Mouse (Mus musculus) layer of hippocampus, adult 2 months (tissue): Measurements from ENCODE around the gene Crybb3. TPM values are rescaled to one million over a fixed set of nuclear protein-coding genes. Genes with fewer than 3 reads are reported as not detected.
"Not testable (repeated sequence)": the region's sequence is repeated elsewhere in the genome, so short reads cannot be mapped to it uniquely, and the experiment has no call there.

Experiments
- DNase-seq, 2 experiments: peaks; one replicate each; pipeline ENCODE4 v3.0.0; 2022; ENCODE audit warnings: low spot score in 2 of 2
- H3K27ac ChIP-seq: fragments of 200-600 bp; 2 replicates; pipeline ENCODE4 v1.8.1; 2022
- H3K4me3 ChIP-seq: fragments of 200-600 bp; 2 replicates; pipeline ENCODE4 v1.8.1; 2022; ENCODE audit warnings: mild to moderate bottlenecking
- CTCF ChIP-seq: fragments of 200-600 bp; conservative IDR thresholded peaks from 2 replicates; pipeline ENCODE4 v1.8.1; 2022; ENCODE audit warnings: antibody characterized with exemption, mild to moderate bottlenecking, moderate library complexity
- total RNA-seq, 2 experiments: library from RNA; stranded (reverse); gene quantifications; 2 replicates each; pipeline ENCODE4 v1.2.3; 2021

Gene Crybb3
- total RNA-seq, 2 experiments from 2014 or later: 3.8 to 4.2 TPM

GRCm38 (mm10) chr5:113114264-113115225, 33.2 kb upstream of the Crybb3 start:
- DNase-seq: no peak
- no peak for TF ChIP-seq CTCF
- H3K27ac ChIP-seq: peak overlapping the region; percentile 71

GRCm38 (mm10) chr5:113113120-113113519, 31.7 kb upstream of the Crybb3 start:
- no peak for TF ChIP-seq CTCF
- Histone ChIP-seq H3K4me3 (no peak overlapping the region), H3K27ac (0 out of 2 replicates have a peak overlapping the region, but pooled peaks have one; percentile 14)
- DNase-seq: no peak

More at GRCm38 (mm10) chr5:113114264-113115225, 33.2 kb upstream of the Crybb3 start:
- no peak overlapping the region for H3K4me3 ChIP-seq

DNA sequence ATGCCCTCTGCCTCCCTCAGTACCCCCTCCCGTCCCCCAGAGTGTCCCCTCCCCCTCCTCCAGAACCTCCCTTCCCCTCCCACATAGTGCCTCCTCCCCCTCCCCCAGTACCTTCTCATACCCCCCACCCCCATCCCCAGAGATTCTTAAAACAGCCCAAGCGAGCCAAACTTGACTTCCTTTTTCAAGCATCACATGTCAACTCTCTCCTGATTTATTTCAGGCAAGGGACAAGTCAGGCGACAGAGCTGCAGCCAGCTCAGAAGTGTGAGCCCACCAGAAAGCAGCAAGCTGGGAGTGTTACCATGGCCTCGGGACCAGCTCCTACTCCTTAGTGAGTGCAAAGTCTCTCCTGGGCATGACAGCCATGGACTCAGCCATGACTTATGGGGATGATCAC, 30.0 kb upstream of the Crybb3 start:
- no peak overlapping the region for H3K4me3 ChIP-seq
- H3K27ac ChIP-seq: peak overlapping the region; percentile 61; the same call in 1 of the 2 replicates
- TF ChIP-seq CTCF: no peak
- no peak for DNase-seq

GRCm38 (mm10) chr5:113110929-113111328, 29.5 kb upstream of the Crybb3 start:
- Histone ChIP-seq H3K27ac (peak overlapping the region; percentile 62), H3K4me3 (no peak overlapping the region)
- no peak for TF ChIP-seq CTCF
- DNase-seq: no peak

GRCm38 (mm10) chr5:113109651-113110050, 28.3 kb upstream of the Crybb3 start:
- TF ChIP-seq CTCF: peak; percentile 80
- not testable (repeated sequence) for DNase-seq, H3K4me3 ChIP-seq, H3K27ac ChIP-seq

- no peak overlapping the region for H3K4me3 ChIP-seq
- TF ChIP-seq CTCF: no peak
- no peak for DNase-seq
- no peak overlapping the region for H3K27ac ChIP-seq
These were observed 26.9 kb upstream of the Crybb3 start for GRCm38 (mm10) chr5:113108165-113108764.

DNA sequence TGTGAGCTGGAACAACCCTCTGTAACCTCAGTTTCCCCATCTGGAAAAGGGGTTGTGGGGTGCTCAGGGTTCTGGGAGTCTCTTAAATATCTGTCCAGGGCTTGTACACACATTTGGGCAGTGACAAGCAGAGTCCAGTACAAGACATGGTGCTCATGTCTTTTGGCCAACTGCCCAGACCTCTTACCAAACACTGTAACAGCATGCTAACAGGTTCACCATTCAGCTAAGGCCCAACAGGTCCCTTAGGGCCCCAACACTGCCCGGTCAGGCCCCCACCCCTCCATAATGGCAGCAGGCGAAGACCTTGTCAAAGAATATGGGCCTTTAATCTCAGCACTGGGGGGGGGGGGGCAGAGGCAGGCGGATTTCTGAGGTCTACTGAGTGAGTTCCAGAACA, 26.3 kb upstream of the Crybb3 start:
- Histone ChIP-seq H3K4me3 (no peak overlapping the region), H3K27ac (peak overlapping the region; percentile 52; the same call in 1 of the 2 replicates)
- no peak for TF ChIP-seq CTCF
- DNase-seq: no peak

- H3K27ac ChIP-seq: no peak overlapping the region
- H3K4me3 ChIP-seq: no peak overlapping the region
- no peak for TF ChIP-seq CTCF
- no peak for DNase-seq
These were observed 25.2 kb upstream of the Crybb3 start for GRCm38 (mm10) chr5:113106594-113106993.

GRCm38 (mm10) chr5:113105481-113105880, 24.1 kb upstream of the Crybb3 start:
- Histone ChIP-seq H3K27ac (0 out of 2 replicates have a peak overlapping the region, but pooled peaks have one; percentile 8), H3K4me3 (no peak overlapping the region)
- no peak for DNase-seq
- TF ChIP-seq CTCF: no peak

GRCm38 (mm10) chr5:113105035-113105434, 23.7 kb upstream of the Crybb3 start:
- Histone ChIP-seq H3K27ac (no peak overlapping the region), H3K4me3 (no peak overlapping the region)
- TF ChIP-seq CTCF: no peak
- no peak for DNase-seq

GRCm38 (mm10) chr5:113102455-113102854, 21.1 kb upstream of the Crybb3 start:
- no peak for DNase-seq
- TF ChIP-seq CTCF: no peak
- H3K27ac ChIP-seq: peak overlapping the region; percentile 56; the same call in 1 of the 2 replicates
- no peak overlapping the region for H3K4me3 ChIP-seq

GRCm38 (mm10) chr5:113101457-113101856, 20.1 kb upstream of the Crybb3 start:
- TF ChIP-seq CTCF: no peak
- H3K4me3 ChIP-seq: no peak overlapping the region
- H3K27ac ChIP-seq: peak overlapping the region; percentile 56; the same call in 1 of the 2 replicates
- no peak for DNase-seq

DNA sequence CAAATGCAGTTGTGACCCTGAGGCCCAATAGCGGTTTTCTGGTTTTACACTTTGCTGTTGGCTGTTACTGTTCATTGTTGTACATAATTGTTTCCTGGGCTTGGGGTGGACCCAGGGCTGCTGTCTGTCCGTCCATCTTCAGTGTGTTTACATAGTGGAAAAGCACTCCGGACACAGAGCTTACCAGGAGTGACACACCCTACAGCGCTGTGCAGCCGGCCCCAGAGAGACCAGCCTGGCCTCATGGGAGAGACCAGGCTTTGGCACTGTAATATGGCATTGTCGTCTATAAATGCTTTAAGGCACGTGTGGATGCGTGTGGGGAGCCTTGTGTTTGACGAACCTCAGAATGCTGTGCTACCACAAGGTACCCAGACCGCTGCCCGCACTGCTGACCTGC, 19.0 kb upstream of the Crybb3 start:
- TF ChIP-seq CTCF: no peak
- Histone ChIP-seq H3K4me3 (no peak overlapping the region), H3K27ac (peak overlapping the region; percentile 56; the same call in 1 of the 2 replicates)
- DNase-seq: no peak
